Mouse (Mus musculus): Measurements from ENCODE around the gene Gm37419.

DNA sequence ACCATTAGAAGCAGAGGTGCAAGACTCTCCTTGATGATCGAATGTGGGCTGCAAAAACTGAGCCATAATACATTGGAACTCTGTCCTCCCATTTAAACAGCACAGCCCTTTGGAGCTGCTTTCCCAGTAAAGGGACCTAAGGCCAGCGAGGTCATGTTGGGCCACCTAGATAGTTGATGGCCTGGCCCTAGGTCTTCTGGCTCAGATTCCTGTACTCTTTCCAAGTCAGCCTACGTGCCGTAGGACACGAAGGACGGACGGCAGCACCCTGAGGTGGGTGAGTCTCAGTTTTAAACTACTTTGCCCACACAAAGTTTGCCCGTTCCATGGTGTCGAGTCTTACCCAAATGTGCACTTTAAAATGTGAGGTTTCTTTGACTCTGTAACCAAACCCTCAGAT is 8.8 kb upstream of the Gm37419 start:
- no peak for TF ChIP-seq CTCF (IDR thresholded peaks at IDR 0.05)
- TF ChIP-seq EP300 (IDR thresholded peaks at IDR 0.05), result no peak

Data from lung, postnatal 0 days (tissue).